Mouse (Mus musculus): ENCODE data around the gene Slamf9.

DNA sequence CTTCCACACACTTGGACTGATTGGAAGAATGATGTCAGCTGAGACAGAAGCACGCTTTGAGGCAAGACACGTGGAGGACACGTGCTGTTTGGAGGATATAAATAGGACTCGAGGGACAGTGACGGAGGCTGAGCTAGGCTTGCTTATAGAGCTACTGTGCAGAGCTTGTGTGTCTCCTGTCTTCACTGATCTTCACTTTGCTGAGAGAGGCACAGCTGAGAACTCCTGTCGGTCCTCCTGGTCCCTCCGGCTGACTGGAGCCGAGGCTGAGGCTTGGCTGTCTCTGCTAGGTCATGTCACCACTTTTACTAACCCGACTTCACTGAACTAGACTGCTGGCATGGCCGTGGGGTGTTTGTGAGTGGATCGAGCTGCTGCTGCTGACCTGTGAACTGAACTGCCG is 48.5 kb downstream of the Slamf9 start:
- TF ChIP-seq CTCF (IDR thresholded peaks at IDR 0.05) (no peak), EP300 (IDR thresholded peaks at IDR 0.05) (peak; percentile 80)

Measured in lung, postnatal 0 days (tissue).